Mouse (Mus musculus) stomach, postnatal 0 days (tissue): ENCODE results near the gene Adipor2.

Experiments
- CTCF ChIP-seq: IDR thresholded peaks from 2 replicates; pipeline ENCODE4 v1.5.1; 2016; ENCODE audit warnings: antibody characterized with exemption, low read depth, mild to moderate bottlenecking, moderate library complexity
- EP300 ChIP-seq: optimal IDR thresholded peaks from 2 replicates; pipeline ENCODE3; 2016; ENCODE audit warnings: antibody characterized with exemption

DNA sequence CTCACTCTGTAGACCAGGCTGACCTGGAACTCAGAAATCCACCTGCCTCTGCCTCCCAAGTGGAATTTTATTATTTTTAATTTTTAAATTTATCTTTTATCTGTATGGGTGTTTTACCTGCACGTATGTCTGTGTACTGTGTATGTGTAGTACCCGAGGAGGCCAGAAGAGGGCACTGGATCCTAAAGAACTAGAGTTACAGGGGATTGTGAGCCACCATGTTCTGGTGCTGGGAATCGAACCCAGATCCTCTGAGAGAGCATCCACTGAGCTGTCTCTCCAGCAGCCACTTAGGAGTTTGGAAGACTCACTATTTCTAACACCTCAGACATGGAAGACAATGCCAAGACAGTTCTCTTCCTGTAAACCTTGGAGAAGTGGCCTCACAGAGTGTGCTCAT, 11.1 kb upstream of the Adipor2 start:
- TF ChIP-seq CTCF = peak; percentile 55
- TF ChIP-seq EP300 = no peak
